Mouse (Mus musculus): ENCODE results near the gene 1810049J17Rik. TPM values are rescaled to one million over a fixed set of nuclear protein-coding genes. Genes with fewer than 3 reads are reported as not detected.
A peak's percentile ranks its signal among the peaks of the same experiment; 100 is the strongest.

Gene 1810049J17Rik
- polyA plus RNA-seq, 1 experiment from 2014 or later: 2.5 TPM

- Histone ChIP-seq H3K27me3 (ENCODE audit: control insufficient read depth, insufficient read depth, low read length) (peaks cover 3% of the 10 kb centered on the region; the same call in 1 of the 2 replicates), H3K36me3 (ENCODE audit: control insufficient read depth, insufficient read depth, low read length) (no peaks in the 10 kb centered on the region), H3K4me2 (peak overlapping the region; percentile 65), H3K4me1 (ENCODE audit: control insufficient read depth, insufficient read depth, low read length) (peaks cover 12% of the 10 kb centered on the region), H3K4me3 (ENCODE audit: low read depth, low read length) (peak overlapping the region; percentile 100), H3K27ac (ENCODE audit: low read depth, low read length) (no peak overlapping the region), H3K9me3 (ENCODE audit: control insufficient read depth, low read length) (no peaks in the 10 kb centered on the region), H3K9ac (ENCODE audit: low read length) (peak overlapping the region; percentile 97)
- WGBS: 8% methylated on average over 22 of the region's 22 CpGs
- DNase-seq (ENCODE audit: low spot score, missing footprints): peak; percentile 83
- no peak for ATAC-seq (ENCODE audit: low FRiP score)
Observed at GRCm38 (mm10) chr15:12320441-12321090, 1.1 kb downstream of the 1810049J17Rik start.

- Histone ChIP-seq H3K36me3 (ENCODE audit: control insufficient read depth, insufficient read depth, low read length) (no peaks in the 10 kb centered on the region), H3K4me3 (ENCODE audit: low read depth, low read length) (no peak overlapping the region), H3K4me1 (ENCODE audit: control insufficient read depth, insufficient read depth, low read length) (peaks cover 12% of the 10 kb centered on the region), H3K4me2 (no peak overlapping the region), H3K9ac (ENCODE audit: low read length) (no peak overlapping the region), H3K9me3 (ENCODE audit: control insufficient read depth, low read length) (no peaks in the 10 kb centered on the region), H3K27ac (ENCODE audit: low read depth, low read length) (no peak overlapping the region), H3K27me3 (ENCODE audit: control insufficient read depth, insufficient read depth, low read length) (peaks cover 3% of the 10 kb centered on the region; the same call in 1 of the 2 replicates)
- DNase-seq (ENCODE audit: low spot score, missing footprints) (peak; percentile 84), ATAC-seq (ENCODE audit: low FRiP score) (no peak)
- 54% methylated on average over 5 of the region's 5 CpGs for WGBS
Observed at GRCm38 (mm10) chr15:12319889-12320288, 1.8 kb downstream of the 1810049J17Rik start.

- peaks cover 5% of the 10 kb centered on the region for H3K4me1 ChIP-seq (ENCODE audit: control insufficient read depth, insufficient read depth, low read length)
- H3K4me2 ChIP-seq: no peak overlapping the region
- no peaks in the 10 kb centered on the region for H3K36me3 ChIP-seq (ENCODE audit: control insufficient read depth, insufficient read depth, low read length)
- no peak overlapping the region for H3K4me3 ChIP-seq (ENCODE audit: low read depth, low read length)
- H3K9me3 ChIP-seq (ENCODE audit: control insufficient read depth, low read length): no peaks in the 10 kb centered on the region
- DNase-seq (ENCODE audit: low spot score, missing footprints) (no peak), ATAC-seq (ENCODE audit: low FRiP score) (no peak)
- H3K9ac ChIP-seq (ENCODE audit: low read length): no peak overlapping the region
- no peak overlapping the region for H3K27ac ChIP-seq (ENCODE audit: low read depth, low read length)
- H3K27me3 ChIP-seq (ENCODE audit: control insufficient read depth, insufficient read depth, low read length): peaks cover 3% of the 10 kb centered on the region; the same call in 1 of the 2 replicates
- WGBS: 86% methylated on average over 8 of the region's 8 CpGs
Observed at GRCm38 (mm10) chr15:12318451-12318850, 3.2 kb downstream of the 1810049J17Rik start.

DNA sequence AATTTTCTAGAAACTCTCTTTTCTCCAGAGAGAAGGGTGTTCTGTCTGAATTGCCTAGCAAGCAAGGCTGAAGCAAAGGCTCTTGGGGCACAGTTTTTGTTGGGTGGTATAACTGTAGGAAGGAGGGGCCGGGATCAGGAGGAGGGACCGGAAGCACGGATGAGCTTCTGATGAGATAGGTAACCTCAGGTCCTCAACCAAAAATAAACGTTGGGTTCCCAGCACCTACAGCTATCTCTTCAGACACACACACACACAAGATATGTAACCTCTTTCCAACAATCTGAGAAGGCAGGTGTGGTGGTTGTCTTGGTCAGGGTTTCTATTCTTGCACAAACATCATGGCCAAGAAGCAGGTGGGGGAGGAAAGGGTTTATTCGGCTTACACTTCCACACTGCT, 4.4 kb downstream of the 1810049J17Rik start:
- DNase-seq (ENCODE audit: low spot score, missing footprints) (no peak), ATAC-seq (ENCODE audit: low FRiP score) (no peak)
- Histone ChIP-seq H3K4me1 (ENCODE audit: control insufficient read depth, insufficient read depth, low read length) (no peaks in the 10 kb centered on the region), H3K27ac (ENCODE audit: low read depth, low read length) (no peak overlapping the region), H3K36me3 (ENCODE audit: control insufficient read depth, insufficient read depth, low read length) (no peaks in the 10 kb centered on the region), H3K4me2 (no peak overlapping the region), H3K27me3 (ENCODE audit: control insufficient read depth, insufficient read depth, low read length) (peaks cover 3% of the 10 kb centered on the region; the same call in 1 of the 2 replicates), H3K4me3 (ENCODE audit: low read depth, low read length) (no peak overlapping the region), H3K9ac (ENCODE audit: low read length) (no peak overlapping the region), H3K9me3 (ENCODE audit: control insufficient read depth, low read length) (no peaks in the 10 kb centered on the region)
- WGBS: 86% methylated on average over 5 of the region's 5 CpGs

DNA sequence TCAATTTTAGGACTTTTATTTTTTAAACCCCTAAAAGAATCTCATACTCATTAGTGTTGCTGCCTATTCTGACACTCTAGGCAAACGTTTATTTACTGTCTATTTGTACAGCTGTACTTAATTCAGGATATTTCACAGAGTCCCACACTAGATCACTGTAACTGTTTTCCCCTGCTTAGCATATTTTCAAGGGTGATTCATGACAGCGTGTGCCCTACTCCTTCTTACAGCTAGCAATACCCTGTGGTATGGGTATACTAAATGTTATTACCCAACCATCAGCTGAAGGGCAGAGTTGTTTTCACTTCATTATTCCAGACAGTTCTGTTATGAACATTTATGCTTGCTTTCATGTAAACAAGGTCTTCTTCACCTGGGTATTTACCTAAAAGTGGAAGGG, 5.7 kb downstream of the 1810049J17Rik start:
- ATAC-seq (ENCODE audit: low FRiP score) (no peak), DNase-seq (ENCODE audit: low spot score, missing footprints) (no peak)
- no peaks in the 10 kb centered on the region for H3K9me3 ChIP-seq (ENCODE audit: control insufficient read depth, low read length)
- no peak overlapping the region for H3K4me3 ChIP-seq (ENCODE audit: low read depth, low read length)
- WGBS: 63% methylated on average over 2 of the region's 2 CpGs
- no peak overlapping the region for H3K27ac ChIP-seq (ENCODE audit: low read depth, low read length)
- H3K36me3 ChIP-seq (ENCODE audit: control insufficient read depth, insufficient read depth, low read length): no peaks in the 10 kb centered on the region
- no peak overlapping the region for H3K4me2 ChIP-seq
- H3K9ac ChIP-seq (ENCODE audit: low read length): no peak overlapping the region
- no peaks in the 10 kb centered on the region for H3K4me1 ChIP-seq (ENCODE audit: control insufficient read depth, insufficient read depth, low read length)
- H3K27me3 ChIP-seq (ENCODE audit: control insufficient read depth, insufficient read depth, low read length): peaks cover 3% of the 10 kb centered on the region; the same call in 1 of the 2 replicates

- DNase-seq (ENCODE audit: low spot score, missing footprints) (no peak), ATAC-seq (ENCODE audit: low FRiP score) (no peak)
- no peaks in the 10 kb centered on the region for H3K9me3 ChIP-seq (ENCODE audit: control insufficient read depth, low read length)
- H3K9ac ChIP-seq (ENCODE audit: low read length): no peak overlapping the region
- no peaks in the 10 kb centered on the region for H3K4me1 ChIP-seq (ENCODE audit: control insufficient read depth, insufficient read depth, low read length)
- H3K36me3 ChIP-seq (ENCODE audit: control insufficient read depth, insufficient read depth, low read length): no peaks in the 10 kb centered on the region
- no peak overlapping the region for H3K4me2 ChIP-seq
- H3K4me3 ChIP-seq (ENCODE audit: low read depth, low read length): no peak overlapping the region
- no peak overlapping the region for H3K27ac ChIP-seq (ENCODE audit: low read depth, low read length)
- WGBS: 90% methylated on average over 5 of the region's 5 CpGs
- H3K27me3 ChIP-seq (ENCODE audit: control insufficient read depth, insufficient read depth, low read length): no peaks in the 10 kb centered on the region
Observed at GRCm38 (mm10) chr15:12314584-12314983, 7.1 kb downstream of the 1810049J17Rik start.

GRCm38 (mm10) chr15:12313255-12313654, 8.4 kb downstream of the 1810049J17Rik start:
- H3K36me3 ChIP-seq (ENCODE audit: control insufficient read depth, insufficient read depth, low read length): no peaks in the 10 kb centered on the region
- DNase-seq (ENCODE audit: low spot score, missing footprints): no peak
- H3K27me3 ChIP-seq (ENCODE audit: control insufficient read depth, insufficient read depth, low read length): no peaks in the 10 kb centered on the region
- WGBS: 54% methylated on average over 1 of the region's 1 CpGs
- no peaks in the 10 kb centered on the region for H3K4me1 ChIP-seq (ENCODE audit: control insufficient read depth, insufficient read depth, low read length)
- no peak overlapping the region for H3K4me2 ChIP-seq
- no peak for ATAC-seq (ENCODE audit: low FRiP score)
- no peaks in the 10 kb centered on the region for H3K9me3 ChIP-seq (ENCODE audit: control insufficient read depth, low read length)
- no peak overlapping the region for H3K4me3 ChIP-seq (ENCODE audit: low read depth, low read length)
- H3K9ac ChIP-seq (ENCODE audit: low read length): no peak overlapping the region
- H3K27ac ChIP-seq (ENCODE audit: low read depth, low read length): no peak overlapping the region

- Histone ChIP-seq H3K36me3 (ENCODE audit: control insufficient read depth, insufficient read depth, low read length) (no peaks in the 10 kb centered on the region), H3K27ac (ENCODE audit: low read depth, low read length) (no peak overlapping the region), H3K9me3 (ENCODE audit: control insufficient read depth, low read length) (no peaks in the 10 kb centered on the region), H3K9ac (ENCODE audit: low read length) (no peak overlapping the region), H3K4me1 (ENCODE audit: control insufficient read depth, insufficient read depth, low read length) (no peaks in the 10 kb centered on the region), H3K4me2 (no peak overlapping the region), H3K27me3 (ENCODE audit: control insufficient read depth, insufficient read depth, low read length) (no peaks in the 10 kb centered on the region), H3K4me3 (ENCODE audit: low read depth, low read length) (no peak overlapping the region)
- DNase-seq (ENCODE audit: low spot score, missing footprints) (no peak), ATAC-seq (ENCODE audit: low FRiP score) (no peak)
- 90% methylated on average over 7 of the region's 7 CpGs for WGBS
Observed at GRCm38 (mm10) chr15:12311465-12311864, 10.2 kb downstream of the 1810049J17Rik start.

- Histone ChIP-seq H3K4me2 (no peak overlapping the region), H3K9ac (ENCODE audit: low read length) (no peak overlapping the region), H3K27ac (ENCODE audit: low read depth, low read length) (no peak overlapping the region), H3K9me3 (ENCODE audit: control insufficient read depth, low read length) (no peaks in the 10 kb centered on the region), H3K27me3 (ENCODE audit: control insufficient read depth, insufficient read depth, low read length) (no peaks in the 10 kb centered on the region), H3K36me3 (ENCODE audit: control insufficient read depth, insufficient read depth, low read length) (no peaks in the 10 kb centered on the region), H3K4me1 (ENCODE audit: control insufficient read depth, insufficient read depth, low read length) (no peaks in the 10 kb centered on the region), H3K4me3 (ENCODE audit: low read depth, low read length) (no peak overlapping the region)
- no peak for DNase-seq (ENCODE audit: low spot score, missing footprints)
- no peak for ATAC-seq (ENCODE audit: low FRiP score)
- WGBS: 88% methylated on average over 4 of the region's 4 CpGs
Observed at GRCm38 (mm10) chr15:12310676-12311075, 11.0 kb downstream of the 1810049J17Rik start.
